Mouse (Mus musculus) olfactory bulb, adult 2 months (tissue): Measurements from ENCODE around the gene Cadm4. TPM values are rescaled to one million over a fixed set of nuclear protein-coding genes. Genes with fewer than 3 reads are reported as not detected.

Source experiments
- H3K27ac ChIP-seq: fragments of 200-500 bp; 2 replicates; pipeline ENCODE4 v1.5.1; 2012; ENCODE audit warnings: low read depth, low read length; ENCODE audit not compliant: insufficient read depth
- H3K4me1 ChIP-seq: fragments of 200-500 bp; 2 replicates; pipeline ENCODE4 v1.6.1; 2012; ENCODE audit warnings: low read length; ENCODE audit not compliant: control insufficient read depth, insufficient read depth
- H3K4me3 ChIP-seq: fragments of 200-500 bp; 2 replicates; pipeline ENCODE4 v1.5.1; 2012; ENCODE audit warnings: mild to moderate bottlenecking, low read depth, low read length, moderate library complexity; ENCODE audit not compliant: insufficient read depth
- CTCF ChIP-seq: fragments of 200-500 bp; IDR thresholded peaks from 2 replicates; pipeline ENCODE4 v1.5.1; 2012; ENCODE audit warnings: low read depth, mild to moderate bottlenecking, low read length, moderate library complexity; ENCODE audit not compliant: insufficient read depth
- POLR2A ChIP-seq: fragments of 200-500 bp; IDR thresholded peaks from 2 replicates; pipeline ENCODE4 v1.6.1; 2012; ENCODE audit warnings: mild to moderate bottlenecking, low read depth, low read length, moderate library complexity; ENCODE audit not compliant: insufficient read depth
- WGBS: fragments of 180-500 bp; shearing (Covaris S2); methylation state at CpG from one replicate; pipeline ENCODE4 v1.1.7; 2018; 5-methylcytosine and 5-hydroxymethylcytosine counted together
- polyA plus RNA-seq: library from polyadenylated mRNA; stranded (reverse); fragments of >200 nt; gene quantifications from 2 replicates; pipeline ENCODE4 v1.2.4, GENCODE M21; 2012; ENCODE audit warnings: low replicate concordance; ENCODE audit not compliant: missing spikeins, insufficient read depth, insufficient read length

Cadm4 gene
- not detected in 2 replicates for polyA plus RNA-seq

DNA sequence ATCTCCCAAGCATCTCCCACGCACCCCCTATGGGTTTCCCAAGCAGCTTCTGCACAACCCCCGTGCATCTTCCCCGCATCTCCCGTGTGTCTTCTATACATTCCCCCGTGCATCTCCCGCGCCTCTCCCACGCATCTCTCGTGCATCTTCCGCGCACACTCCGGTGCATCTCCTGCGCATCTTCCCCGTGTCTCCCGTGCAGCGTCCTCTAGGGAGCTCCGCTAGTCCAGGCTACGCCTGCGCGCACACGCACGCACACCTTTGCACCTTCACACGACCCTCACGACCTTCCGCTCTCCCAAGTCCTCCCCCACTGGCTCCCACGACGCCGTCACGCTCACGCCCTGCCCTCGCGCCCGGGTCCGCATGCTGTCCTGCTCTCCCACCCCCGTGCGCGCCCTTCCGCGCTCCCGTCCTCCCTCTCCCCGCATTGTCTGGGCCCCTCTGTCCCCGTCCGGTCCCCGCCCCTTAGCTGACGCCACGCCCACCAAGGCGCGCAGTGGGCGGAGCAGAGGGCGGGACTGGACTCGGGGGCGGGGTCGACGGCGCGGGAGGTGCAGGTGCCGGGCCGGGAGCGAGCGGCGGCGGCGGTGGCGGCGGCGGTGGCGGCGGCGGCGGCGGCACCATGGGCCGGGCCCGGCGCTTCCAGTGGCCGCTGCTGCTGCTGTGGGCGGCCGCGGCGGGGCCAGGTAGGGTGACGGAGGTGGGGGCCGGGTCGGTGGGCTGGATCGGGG is at the start of gene Cadm4:
Gene Cadm4 (plus strand): TSS at position 550 of the 734 bp plus-strand sequence.
- Histone ChIP-seq H3K27ac (peak within 1 kb of the TSS; percentile 66), H3K4me3 (peak within 1 kb of the TSS; percentile 64), H3K4me1 (peaks cover 30% of the 10 kb centered on the region)
- no peak for TF ChIP-seq CTCF
- TF ChIP-seq POLR2A = peak; percentile 89
- 3% methylated on average over 83 of the region's 83 CpGs for WGBS

DNA sequence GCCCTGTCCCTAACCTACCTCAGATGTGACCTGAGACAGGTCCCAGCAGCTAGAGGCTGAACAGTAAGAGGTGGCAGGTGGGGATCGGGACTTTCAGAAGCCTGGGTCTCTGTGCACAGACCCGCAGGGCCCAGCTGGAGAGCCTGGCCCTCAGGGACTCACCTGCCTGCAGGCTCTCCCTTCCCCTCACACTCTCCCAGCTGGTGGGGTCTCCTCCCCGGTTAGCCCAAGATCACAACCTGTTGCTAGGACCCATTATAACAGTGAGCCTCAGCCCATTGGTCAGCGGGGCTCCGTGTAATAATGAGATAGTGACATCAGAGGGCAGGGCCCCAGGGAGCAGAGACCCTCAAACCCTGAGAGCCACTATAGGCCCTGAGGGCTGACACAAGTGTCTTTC is 46.5 kb upstream of the Cadm4 start:
- Histone ChIP-seq H3K4me1 (peaks cover 22% of the 10 kb centered on the region), H3K27ac (no peak overlapping the region), H3K4me3 (no peak overlapping the region)
- 78% methylated on average over 5 of the region's 5 CpGs for WGBS
- TF ChIP-seq POLR2A (no peak), CTCF (no peak)

DNA sequence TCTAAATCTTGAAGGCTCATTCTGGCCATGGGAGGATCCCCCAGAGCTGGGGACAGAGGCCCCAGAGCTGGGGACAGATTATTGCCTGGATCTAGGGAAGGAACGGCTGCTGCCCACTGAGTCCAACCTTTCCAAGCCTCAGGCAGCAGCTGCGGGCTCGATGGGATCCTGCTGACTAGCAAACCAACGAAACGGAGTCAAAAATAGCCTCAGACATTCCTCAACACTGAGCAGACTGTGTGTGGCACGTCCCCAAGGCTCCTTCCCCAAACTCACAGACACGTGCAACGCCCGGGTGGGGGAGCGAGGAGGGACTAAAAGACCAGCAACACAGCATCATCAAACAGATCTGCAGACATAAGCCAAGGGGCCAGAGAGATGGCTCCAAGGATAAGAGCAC is 43.8 kb upstream of the Cadm4 start:
- Histone ChIP-seq H3K27ac (no peak overlapping the region), H3K4me3 (no peak overlapping the region), H3K4me1 (peaks cover 11% of the 10 kb centered on the region)
- TF ChIP-seq POLR2A = no peak
- no peak for TF ChIP-seq CTCF
- WGBS = 43% methylated on average over 10 of the region's 10 CpGs

DNA sequence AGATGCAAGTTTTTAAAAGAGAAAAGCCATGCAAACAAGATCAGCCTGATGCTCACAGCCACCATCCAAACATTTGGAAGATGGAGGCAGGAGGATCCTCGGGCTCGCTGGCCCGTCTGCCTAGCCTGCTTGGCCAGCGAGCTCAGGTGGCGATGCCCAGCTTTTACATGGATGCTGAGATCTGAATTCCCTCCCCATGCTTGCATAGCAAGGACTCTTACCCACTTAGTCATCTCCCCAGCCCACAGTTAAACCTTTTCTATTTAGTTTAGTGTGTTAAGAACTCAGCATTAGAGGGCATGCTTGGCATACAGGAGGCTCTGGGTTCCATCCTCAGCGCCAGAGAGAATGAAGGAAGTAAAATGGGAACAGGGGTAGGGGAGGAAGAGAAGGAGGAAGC is 42.6 kb upstream of the Cadm4 start:
- 71% methylated on average over 6 of the region's 6 CpGs for WGBS

DNA sequence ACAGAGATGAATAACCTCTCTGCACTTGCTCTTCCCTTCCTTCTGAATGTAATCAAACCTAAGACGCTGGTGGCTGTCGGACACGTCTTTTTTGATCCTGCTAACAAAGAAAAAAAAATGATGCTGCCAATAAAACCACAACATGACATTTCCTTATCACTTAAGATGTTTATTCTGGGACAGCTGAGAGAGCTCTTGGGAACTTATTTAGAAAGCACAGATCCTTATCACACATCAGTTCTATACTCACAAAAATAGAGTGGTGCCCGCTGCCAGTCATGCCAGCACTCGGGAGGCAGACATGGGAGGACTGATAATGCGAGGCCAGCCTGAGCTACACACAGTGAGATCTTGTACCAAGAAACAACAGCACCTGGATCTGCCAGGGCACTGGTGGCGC is 41.9 kb upstream of the Cadm4 start:
- 78% methylated on average over 7 of the region's 7 CpGs for WGBS
- no peak overlapping the region for H3K27ac ChIP-seq
- H3K4me1 ChIP-seq = peaks cover 11% of the 10 kb centered on the region
- TF ChIP-seq POLR2A = no peak
- no peak for TF ChIP-seq CTCF
- no peak overlapping the region for H3K4me3 ChIP-seq

More for the DNA sequence above, 42.6 kb upstream of the Cadm4 start:
- Histone ChIP-seq H3K4me1 (peaks cover 11% of the 10 kb centered on the region), H3K4me3 (no peak overlapping the region), H3K27ac (no peak overlapping the region)
- TF ChIP-seq CTCF (no peak), POLR2A (no peak)

DNA sequence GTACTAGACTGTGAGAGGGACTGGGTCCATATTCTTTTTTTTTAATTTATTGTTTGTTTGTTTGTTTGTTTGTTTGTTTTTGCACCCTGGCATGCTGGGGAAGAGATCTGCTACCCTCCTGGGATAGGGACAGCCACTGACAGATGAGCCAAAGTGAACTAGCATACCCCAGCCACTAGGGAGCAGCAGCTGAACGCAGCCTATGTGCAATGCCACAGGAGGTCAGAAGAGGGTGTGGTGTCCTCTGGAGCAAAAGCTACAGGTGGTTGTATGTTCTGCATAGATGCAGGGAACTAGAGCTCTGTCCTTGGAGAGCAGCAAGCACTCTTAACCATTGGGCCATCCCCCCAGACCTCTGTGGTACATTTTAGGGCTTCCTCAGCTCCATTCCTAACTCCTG is 40.0 kb upstream of the Cadm4 start:
- 29% methylated on average over 1 of the region's 1 CpGs for WGBS
- TF ChIP-seq CTCF (peak; percentile 62), POLR2A (no peak)
- peaks cover 11% of the 10 kb centered on the region for H3K4me1 ChIP-seq
- H3K4me3 ChIP-seq = no peak overlapping the region
- H3K27ac ChIP-seq = no peak overlapping the region

DNA sequence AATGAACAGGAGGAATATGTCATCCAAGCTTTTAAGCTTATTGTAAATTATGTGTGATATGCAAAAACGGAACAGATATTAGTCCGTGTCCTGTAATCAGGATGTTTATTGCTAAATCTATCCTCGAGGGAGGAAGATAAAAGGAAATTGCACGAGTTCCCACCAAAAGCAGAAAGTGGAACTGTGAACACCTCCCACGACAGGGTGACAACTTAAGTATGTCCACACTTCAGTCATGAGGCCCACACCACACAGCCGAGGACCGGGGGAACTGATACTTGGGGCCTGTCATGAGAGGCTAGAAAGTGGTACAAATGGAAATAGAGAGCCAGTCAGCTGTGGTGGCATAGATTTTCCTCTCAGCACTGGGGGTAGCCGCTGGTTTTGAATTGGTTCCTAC is 39.5 kb upstream of the Cadm4 start:
- peaks cover 11% of the 10 kb centered on the region for H3K4me1 ChIP-seq
- TF ChIP-seq CTCF (no peak), POLR2A (no peak)
- H3K27ac ChIP-seq = no peak overlapping the region
- no peak overlapping the region for H3K4me3 ChIP-seq
- WGBS = 69% methylated on average over 8 of the region's 8 CpGs

DNA sequence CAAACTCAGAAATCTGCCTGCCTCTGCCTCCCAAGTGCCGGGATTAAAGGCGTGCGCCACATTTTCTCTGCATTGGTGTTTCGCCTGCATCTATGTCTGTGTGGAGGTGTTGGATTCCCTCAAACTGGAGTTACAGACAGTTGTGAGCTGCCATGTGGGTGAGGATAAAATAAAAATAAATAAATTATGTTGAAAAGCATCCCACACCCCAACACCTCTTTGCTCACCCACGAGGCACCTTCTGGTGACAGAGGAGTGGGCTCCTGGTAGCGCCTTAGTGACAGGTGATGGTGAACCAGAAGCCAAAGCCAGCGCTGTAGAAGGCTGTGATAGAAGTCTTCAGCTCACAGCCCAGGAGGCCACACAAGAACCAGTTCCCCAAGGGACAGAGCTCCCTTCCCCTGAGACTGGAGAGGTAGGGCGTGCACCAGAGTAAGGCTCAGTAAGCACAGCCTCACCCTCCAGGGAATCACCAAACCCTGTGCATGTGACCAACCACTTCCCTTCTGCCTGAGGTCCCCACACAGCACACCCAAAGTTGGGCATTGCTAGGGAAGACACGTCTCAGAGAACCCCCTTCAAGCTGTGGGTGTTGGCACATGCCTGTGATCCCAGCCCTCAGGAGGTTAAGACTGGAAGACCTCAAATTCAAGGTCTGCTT is 36.4 kb upstream of the Cadm4 start:
- Histone ChIP-seq H3K27ac (no peak overlapping the region), H3K4me3 (no peak overlapping the region), H3K4me1 (peaks cover 8% of the 10 kb centered on the region)
- 90% methylated on average over 9 of the region's 9 CpGs for WGBS
- TF ChIP-seq CTCF (no peak), POLR2A (no peak)

DNA sequence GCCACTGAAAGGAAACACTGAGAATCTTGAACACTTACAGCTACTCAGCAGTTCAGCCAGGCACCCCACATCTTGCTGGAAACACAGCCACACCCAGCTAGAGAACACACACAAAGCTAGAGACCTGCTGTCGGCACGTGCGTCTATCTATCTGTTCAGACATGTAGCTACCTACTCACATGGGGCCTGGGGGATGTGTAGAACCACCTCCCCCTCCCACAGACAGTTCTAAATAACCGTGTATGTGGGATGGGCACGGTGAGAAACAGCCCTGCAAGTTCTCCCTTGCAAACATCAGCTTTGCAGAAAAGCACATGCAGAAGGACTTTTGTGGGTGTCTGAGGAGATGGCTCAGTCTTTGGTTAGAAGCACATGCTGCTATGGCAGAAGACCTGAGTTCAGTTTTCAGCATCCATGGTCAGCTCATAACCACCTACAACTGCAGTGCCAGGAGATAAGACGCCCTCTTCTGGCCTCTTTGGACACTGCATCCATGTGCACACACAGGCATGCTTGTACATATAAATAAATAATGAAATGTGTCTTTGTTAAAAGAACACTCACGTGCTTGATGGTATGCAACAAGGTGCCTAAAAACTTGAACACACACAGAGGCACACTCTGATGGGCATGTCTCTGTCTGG is 35.0 kb upstream of the Cadm4 start:
- H3K4me3 ChIP-seq = no peak overlapping the region
- TF ChIP-seq CTCF (no peak), POLR2A (no peak)
- WGBS = 58% methylated on average over 7 of the region's 7 CpGs
- H3K27ac ChIP-seq = no peak overlapping the region
- peaks cover 9% of the 10 kb centered on the region for H3K4me1 ChIP-seq
